Mouse (Mus musculus) spleen, adult 2 months (tissue): ENCODE results near the gene Pced1b. TPM values are rescaled to one million over a fixed set of nuclear protein-coding genes. Genes with fewer than 3 reads are reported as not detected.

ENCODE experiments used
- DNase-seq, 2 experiments: peaks; one replicate each; pipeline versions ENCODE4 v3.0.0 to v3.0.0-alpha.2; 2012 to 2021; ENCODE audit warnings: low spot score in 2 of 2, low read depth in 1 of 2
- H3K27ac ChIP-seq: fragments of 200-500 bp; 2 replicates; pipeline ENCODE4 v1.5.1; 2012; ENCODE audit warnings: low read length, inconsistent platforms; ENCODE audit not compliant: insufficient read depth
- H3K27me3 ChIP-seq: fragments of 200-500 bp; 2 replicates; pipeline ENCODE4 v1.6.1; 2012; ENCODE audit warnings: mild to moderate bottlenecking, moderate library complexity, low read length, inconsistent platforms; ENCODE audit not compliant: control insufficient read depth, insufficient read depth
- H3K36me3 ChIP-seq: fragments of 200-500 bp; 2 replicates; pipeline ENCODE4 v1.6.1; 2012; ENCODE audit warnings: mild to moderate bottlenecking, low read length, inconsistent platforms; ENCODE audit not compliant: control insufficient read depth, insufficient read depth
- H3K4me1 ChIP-seq: fragments of 200-500 bp; 2 replicates; pipeline ENCODE4 v1.6.1; 2011; ENCODE audit warnings: inconsistent platforms; ENCODE audit not compliant: control insufficient read depth, insufficient read depth, insufficient read length
- H3K4me3 ChIP-seq: fragments of 200-500 bp; 2 replicates; pipeline ENCODE4 v1.5.1; 2011; ENCODE audit warnings: mild to moderate bottlenecking, inconsistent platforms; ENCODE audit not compliant: insufficient read depth, insufficient read length; ENCODE audit errors: extremely low read depth
- CTCF ChIP-seq: fragments of 200-500 bp; IDR thresholded peaks from 2 replicates; pipeline ENCODE4 v1.5.1; 2011; ENCODE audit warnings: mild to moderate bottlenecking, inconsistent platforms; ENCODE audit not compliant: insufficient read depth, insufficient read length, insufficient replicate concordance; ENCODE audit errors: extremely low read depth
- POLR2A ChIP-seq: fragments of 200-500 bp; IDR thresholded peaks from 2 replicates; pipeline ENCODE4 v1.6.1; 2011; ENCODE audit warnings: low read depth, low read length, inconsistent platforms
- WGBS: fragments of 180-500 bp; shearing (Covaris S2); methylation state at CpG from one replicate; pipeline ENCODE4 v1.1.7; 2018; 5-methylcytosine and 5-hydroxymethylcytosine counted together
- polyA plus RNA-seq: library from polyadenylated mRNA; depleted of rRNA; stranded (reverse); fragments of >200 nt; gene quantifications from 2 replicates; pipeline ENCODE4 v1.2.3, GENCODE M21; 2012

The Pced1b gene
- polyA plus RNA-seq, 1 experiment, result 53.8 TPM

GRCm38 (mm10) chr15:97256411-97256810, 9.5 kb downstream of the Pced1b start:
- no peak for DNase-seq
- TF ChIP-seq CTCF (no peak), POLR2A (no peak)
- no peak overlapping the region for H3K4me3 ChIP-seq
- H3K27ac ChIP-seq, result no peak overlapping the region
- H3K36me3 ChIP-seq, result no peaks in the 10 kb centered on the region
- H3K4me1 ChIP-seq, result peaks cover 36% of the 10 kb centered on the region; the same call in 1 of the 2 replicates
- WGBS, result 88% methylated on average over 11 of the region's 11 CpGs
- no peaks in the 10 kb centered on the region for H3K27me3 ChIP-seq

GRCm38 (mm10) chr15:97257206-97257775, 10.4 kb downstream of the Pced1b start:
- peaks cover 28% of the 10 kb centered on the region; the same call in 1 of the 2 replicates for H3K4me1 ChIP-seq
- 73% methylated on average over 8 of the region's 8 CpGs for WGBS
- H3K27me3 ChIP-seq, result no peaks in the 10 kb centered on the region
- peak overlapping the region; percentile 39; the same call in 1 of the 2 replicates for H3K27ac ChIP-seq
- no peak overlapping the region for H3K4me3 ChIP-seq
- DNase-seq, result no peak
- no peaks in the 10 kb centered on the region for H3K36me3 ChIP-seq
- TF ChIP-seq CTCF, result no peak
- TF ChIP-seq POLR2A, result no peak

GRCm38 (mm10) chr15:97258483-97259230, 11.8 kb downstream of the Pced1b start:
- H3K4me1 ChIP-seq, result peaks cover 25% of the 10 kb centered on the region; the same call in 1 of the 2 replicates
- 72% methylated on average over 17 of the region's 17 CpGs for WGBS
- H3K27me3 ChIP-seq, result no peaks in the 10 kb centered on the region
- H3K27ac ChIP-seq, result peak overlapping the region; percentile 94
- H3K36me3 ChIP-seq, result no peaks in the 10 kb centered on the region
- H3K4me3 ChIP-seq, result no peak overlapping the region
- no peak for DNase-seq
- TF ChIP-seq CTCF, result no peak
- TF ChIP-seq POLR2A, result no peak

GRCm38 (mm10) chr15:97259300-97259699, 12.4 kb downstream of the Pced1b start:
- Histone ChIP-seq H3K36me3 (no peaks in the 10 kb centered on the region), H3K4me1 (peaks cover 25% of the 10 kb centered on the region; the same call in 1 of the 2 replicates), H3K4me3 (peak overlapping the region; percentile 42; the same call in 1 of the 2 replicates), H3K27ac (peak overlapping the region; percentile 94), H3K27me3 (no peaks in the 10 kb centered on the region)
- DNase-seq, result peak; percentile 52 to 68
- WGBS, result 37% methylated on average over 8 of the region's 8 CpGs
- TF ChIP-seq POLR2A, result no peak
- TF ChIP-seq CTCF, result no peak

GRCm38 (mm10) chr15:97259968-97260597, 13.2 kb downstream of the Pced1b start:
- 66% methylated on average over 11 of the region's 11 CpGs for WGBS
- no peak overlapping the region for H3K4me3 ChIP-seq
- H3K36me3 ChIP-seq, result no peaks in the 10 kb centered on the region
- DNase-seq, result no peak
- TF ChIP-seq CTCF, result no peak
- no peak for TF ChIP-seq POLR2A
- H3K27ac ChIP-seq, result peak overlapping the region; percentile 94
- H3K27me3 ChIP-seq, result no peaks in the 10 kb centered on the region
- peaks cover 24% of the 10 kb centered on the region; the same call in 1 of the 2 replicates for H3K4me1 ChIP-seq

- no peaks in the 10 kb centered on the region for H3K36me3 ChIP-seq
- WGBS, result 90% methylated on average over 9 of the region's 9 CpGs
- H3K4me3 ChIP-seq, result no peak overlapping the region
- H3K4me1 ChIP-seq, result peaks cover 18% of the 10 kb centered on the region; the same call in 1 of the 2 replicates
- DNase-seq, result no peak
- H3K27ac ChIP-seq, result no peak overlapping the region
- no peaks in the 10 kb centered on the region for H3K27me3 ChIP-seq
- TF ChIP-seq POLR2A (no peak), CTCF (no peak)
Observed at GRCm38 (mm10) chr15:97262251-97262650, 15.3 kb downstream of the Pced1b start.

- peak in 1 of 2 experiments; percentile 40 for DNase-seq
- no peaks in the 10 kb centered on the region for H3K4me1 ChIP-seq
- TF ChIP-seq CTCF (no peak), POLR2A (no peak)
- H3K27ac ChIP-seq, result no peak overlapping the region
- H3K36me3 ChIP-seq, result no peaks in the 10 kb centered on the region
- WGBS, result 79% methylated on average over 14 of the region's 14 CpGs
- H3K27me3 ChIP-seq, result no peaks in the 10 kb centered on the region
- no peak overlapping the region for H3K4me3 ChIP-seq
Observed at GRCm38 (mm10) chr15:97266236-97266845, 19.4 kb downstream of the Pced1b start.
